Mouse (Mus musculus) embryo, embryonic 11 days (tissue): ENCODE data around the gene Gmnn.
A peak's percentile ranks its signal among the peaks of the same experiment; 100 is the strongest.
"Not testable (repeated sequence)": the region's sequence is repeated elsewhere in the genome, so short reads cannot be mapped to it uniquely, and the experiment has no call there.

Source experiments
- DNase-seq: peaks from one replicate; pipeline ENCODE4 v3.0.0-alpha.2; 2015

Gene Gmnn

DNA sequence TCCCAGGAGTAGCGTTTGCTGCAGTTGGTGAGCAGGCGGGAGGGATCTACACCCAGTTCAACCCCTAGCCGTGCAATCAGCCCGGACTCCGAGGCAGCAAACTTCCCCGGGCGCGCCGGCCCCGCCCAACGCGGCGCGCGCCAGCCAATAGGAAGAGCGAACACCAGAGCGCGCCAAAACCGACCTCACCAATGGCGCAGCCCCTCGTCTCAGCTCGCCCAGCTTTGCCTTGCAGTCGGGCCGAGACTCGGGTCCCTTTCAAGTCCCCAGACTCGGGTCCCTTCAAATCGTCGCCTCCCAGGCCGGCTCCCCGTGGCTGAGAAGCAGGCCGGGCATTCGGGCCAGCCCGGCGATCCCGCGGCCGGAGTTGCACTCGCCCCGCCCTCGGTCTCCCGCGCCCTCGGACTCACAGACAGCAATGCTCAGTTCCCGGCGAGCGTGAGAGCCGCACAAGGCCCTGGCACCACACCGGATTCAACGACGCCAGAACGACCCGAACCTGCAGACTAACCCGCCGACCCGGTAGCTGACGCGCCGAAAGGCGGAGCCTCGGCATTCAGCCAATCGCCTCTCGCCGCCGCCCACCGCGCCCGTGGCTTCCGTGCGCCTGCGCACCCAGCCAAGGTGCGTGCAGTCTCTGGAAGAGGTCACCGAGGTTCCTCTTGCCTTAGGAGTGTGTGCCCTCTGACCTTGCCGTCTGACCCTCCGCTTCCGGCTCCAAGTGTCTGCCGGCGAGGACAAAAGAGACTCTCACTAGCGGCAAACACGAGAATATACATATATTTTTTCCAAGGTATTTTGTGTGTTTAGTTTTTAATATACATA lies at the start of gene Gmnn:
Gmnn (minus strand) TSS at position 521 of the 825 bp plus-strand sequence.
- DNase-seq: peak; percentile 95

DNA sequence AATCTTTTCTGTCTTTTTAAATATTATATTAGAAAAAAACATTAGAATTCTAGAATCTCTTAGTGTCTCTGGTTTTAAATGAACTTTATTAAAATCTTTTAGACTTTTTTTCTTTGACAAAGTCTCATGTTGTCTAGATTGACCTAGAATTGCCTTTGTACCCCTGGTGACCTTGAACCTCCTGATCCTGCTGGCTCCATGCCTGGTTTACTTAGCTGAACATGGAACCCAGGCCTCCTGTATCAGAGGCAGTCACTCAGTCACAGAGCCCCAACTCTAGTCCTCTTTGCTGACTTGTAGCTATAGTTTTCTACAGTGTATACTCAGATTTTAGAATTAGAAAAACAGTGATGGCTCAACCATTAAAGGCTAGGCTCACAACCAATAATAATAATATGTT lies 44.4 kb upstream of the Gmnn start:
- DNase-seq: no peak

DNA sequence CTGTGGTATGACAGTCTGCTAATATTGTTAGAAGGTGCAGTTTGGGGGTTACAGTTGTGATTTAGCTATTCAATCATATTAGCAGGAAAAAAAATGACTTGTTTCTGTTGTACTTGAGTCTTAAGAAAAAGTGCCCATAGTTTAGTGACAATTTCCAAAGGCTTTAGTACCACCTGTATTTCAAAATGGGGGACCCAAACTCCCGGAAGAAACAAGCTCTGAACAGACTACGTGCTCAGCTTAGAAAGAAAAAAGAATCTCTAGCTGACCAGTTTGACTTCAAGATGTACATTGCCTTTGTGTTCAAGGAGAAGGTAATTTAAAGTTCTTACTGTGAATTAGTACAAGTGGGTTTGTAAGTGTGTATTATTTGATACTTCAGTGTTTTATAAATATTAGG lies 41.5 kb upstream of the Gmnn start:
- DNase-seq: no peak

DNA sequence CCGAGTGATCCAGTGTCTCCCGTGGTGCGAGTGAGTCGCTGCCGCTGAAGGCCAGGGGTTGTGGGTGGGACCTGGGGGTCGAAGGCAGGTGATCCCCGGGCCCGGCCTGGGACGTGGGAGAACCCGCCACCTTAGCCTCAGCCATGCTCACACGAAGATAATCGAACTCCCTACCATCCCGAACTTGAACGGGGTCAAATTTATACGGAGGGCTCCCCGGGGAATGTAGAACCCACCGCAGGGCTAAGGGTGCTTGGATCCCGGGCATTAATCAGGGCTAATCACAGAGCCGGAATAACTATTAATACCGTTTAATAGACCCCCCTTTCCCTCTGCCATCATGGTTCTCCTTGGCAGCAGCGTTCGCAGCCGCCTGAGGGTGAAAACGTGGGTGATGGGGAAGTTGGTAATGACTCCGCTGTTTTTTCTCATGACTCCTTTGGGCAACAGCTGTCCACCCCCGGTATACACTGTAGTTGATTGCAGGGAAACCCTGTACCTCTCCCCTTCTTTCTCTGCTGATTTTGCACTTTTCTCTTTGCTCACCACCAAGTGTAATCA lies 40.5 kb upstream of the Gmnn start:
- peak; percentile 42 for DNase-seq

DNA sequence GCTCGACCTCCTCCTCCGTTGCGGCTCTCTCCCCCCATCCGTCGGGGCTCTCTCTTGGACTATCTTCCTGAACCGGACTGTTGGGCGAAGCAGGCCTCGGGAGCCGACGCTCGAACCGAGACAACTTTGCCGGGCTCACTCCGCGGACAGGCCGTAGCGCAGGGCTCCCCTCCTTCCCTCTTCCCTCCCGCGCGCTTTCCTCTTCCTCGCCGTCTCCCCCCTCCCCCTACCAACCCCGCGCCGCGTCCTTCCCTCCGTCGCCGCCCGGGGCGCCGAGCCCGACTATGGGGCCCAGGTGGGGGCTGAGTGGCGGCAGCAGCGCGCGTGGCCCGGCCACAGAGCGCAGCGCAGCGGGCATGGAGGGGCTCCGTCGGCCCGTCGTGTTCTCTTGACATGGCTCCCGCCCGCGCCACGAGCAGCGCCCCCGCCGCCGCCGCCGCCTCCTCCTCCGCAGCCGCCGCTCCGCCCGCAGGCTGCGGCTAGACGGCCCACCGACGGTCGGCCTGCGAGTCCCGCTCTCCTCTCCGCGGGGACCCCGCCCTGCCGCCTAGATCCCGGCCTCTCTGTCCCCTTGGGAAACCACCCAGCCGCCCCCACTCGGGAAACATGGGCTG lies 39.7 kb upstream of the Gmnn start, which contains the start of gene BC005537:
BC005537 (plus strand) TSS at position 350 of the 614 bp plus-strand sequence.
- peak; percentile 76 for DNase-seq

DNA sequence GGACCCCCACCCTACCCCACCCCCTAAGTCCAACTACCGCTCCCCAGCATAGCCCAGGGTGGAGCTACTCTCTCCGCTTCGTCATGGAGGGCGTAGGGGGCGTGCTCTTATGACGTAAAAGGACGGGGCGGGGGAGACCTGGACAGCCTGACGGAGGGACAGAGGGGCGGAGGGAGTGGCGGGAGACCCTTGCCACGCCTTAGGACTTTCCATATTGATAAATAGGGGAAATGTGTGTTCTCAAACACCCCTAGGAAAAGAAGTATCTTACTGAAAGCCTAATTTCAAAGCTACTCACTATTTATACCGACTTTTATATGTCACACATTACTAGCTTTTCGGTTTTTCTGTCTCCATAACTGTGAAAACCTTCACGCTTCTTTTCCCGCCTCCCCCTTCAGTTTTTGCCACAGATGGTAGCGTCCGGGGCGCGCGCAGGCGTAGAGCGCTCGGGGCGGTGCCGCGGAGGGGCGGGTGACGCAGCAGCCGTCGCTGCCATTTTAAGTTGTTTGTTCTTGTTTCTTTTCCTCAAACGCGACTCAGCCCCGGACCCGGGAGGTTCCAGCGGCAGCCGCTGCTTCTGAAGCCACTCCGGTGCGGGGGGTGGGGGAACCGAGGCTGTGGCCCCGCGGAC lies 39.1 kb upstream of the Gmnn start:
- DNase-seq: peak; percentile 98

DNA sequence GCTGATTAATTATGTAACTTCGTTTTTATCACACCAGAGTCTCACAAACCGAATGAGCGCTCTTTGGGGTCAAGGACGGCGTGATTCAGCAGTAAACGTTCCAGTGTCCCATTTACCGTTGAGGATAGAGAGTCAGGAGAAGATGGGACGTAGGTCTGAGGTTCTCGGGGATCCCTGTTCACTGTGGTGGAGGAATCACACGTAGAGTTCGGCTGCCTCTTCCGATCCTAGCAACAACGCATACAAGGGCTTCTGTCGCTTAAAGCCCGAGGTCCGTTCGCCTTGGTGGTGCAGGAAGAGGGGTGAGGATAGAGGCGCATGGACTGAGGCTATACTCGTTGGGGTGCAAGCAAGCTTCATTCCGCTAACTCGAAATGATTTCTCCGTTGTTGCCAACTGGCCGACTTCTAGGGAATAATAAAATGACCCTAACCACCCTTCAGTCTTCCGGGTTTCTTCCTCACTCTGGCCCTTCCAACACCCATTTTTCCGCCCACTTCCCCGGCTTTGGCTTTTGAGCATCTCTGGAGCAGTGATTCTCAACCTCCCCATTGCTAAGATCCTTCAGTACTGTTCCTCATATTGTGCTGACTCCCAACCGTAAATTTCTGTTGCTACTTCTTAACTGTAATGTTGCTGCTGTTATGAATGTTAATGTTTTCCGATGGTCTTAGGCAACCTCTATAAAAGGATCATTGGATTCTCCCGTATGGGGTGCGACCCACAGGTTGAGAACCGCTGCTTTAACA lies 38.4 kb upstream of the Gmnn start:
- peak; percentile 54 for DNase-seq

DNA sequence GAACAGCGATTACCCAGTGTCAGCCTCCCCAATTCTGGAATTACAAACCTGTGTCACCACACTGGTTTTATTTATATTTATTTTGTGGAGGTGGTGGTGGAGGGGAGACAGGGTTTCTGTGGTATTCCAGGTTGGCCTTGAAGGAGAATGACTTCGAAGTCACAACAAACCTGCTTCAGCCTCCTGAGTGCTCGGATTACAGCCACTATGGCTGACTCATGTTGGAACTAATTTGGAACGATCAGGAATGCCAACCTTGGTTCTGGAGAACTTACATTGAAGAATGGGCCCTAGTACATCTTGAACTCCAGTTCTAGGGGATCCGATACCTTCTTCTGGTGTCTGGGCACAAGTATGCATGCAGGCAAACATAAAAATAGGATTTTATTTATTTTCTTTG lies 37.7 kb upstream of the Gmnn start:
- DNase-seq: no peak

DNA sequence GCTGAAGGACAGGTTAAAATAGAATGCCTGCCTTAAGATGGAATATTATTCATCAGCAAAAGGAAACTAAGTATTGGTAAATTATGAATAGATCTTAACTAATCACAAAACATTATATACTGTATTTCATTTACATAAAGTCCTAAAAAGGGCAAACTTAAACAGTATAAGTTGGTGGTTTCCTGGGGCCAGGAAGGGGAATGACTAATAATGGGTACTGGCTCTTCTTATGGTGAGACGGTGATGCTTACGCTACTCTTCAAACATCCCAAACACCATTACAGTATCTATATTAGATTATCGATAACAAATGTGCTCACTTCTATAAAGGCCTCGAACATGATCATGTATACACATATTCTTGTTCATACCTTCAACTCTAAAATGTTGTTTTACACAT lies 37.0 kb upstream of the Gmnn start:
- no peak for DNase-seq

DNA sequence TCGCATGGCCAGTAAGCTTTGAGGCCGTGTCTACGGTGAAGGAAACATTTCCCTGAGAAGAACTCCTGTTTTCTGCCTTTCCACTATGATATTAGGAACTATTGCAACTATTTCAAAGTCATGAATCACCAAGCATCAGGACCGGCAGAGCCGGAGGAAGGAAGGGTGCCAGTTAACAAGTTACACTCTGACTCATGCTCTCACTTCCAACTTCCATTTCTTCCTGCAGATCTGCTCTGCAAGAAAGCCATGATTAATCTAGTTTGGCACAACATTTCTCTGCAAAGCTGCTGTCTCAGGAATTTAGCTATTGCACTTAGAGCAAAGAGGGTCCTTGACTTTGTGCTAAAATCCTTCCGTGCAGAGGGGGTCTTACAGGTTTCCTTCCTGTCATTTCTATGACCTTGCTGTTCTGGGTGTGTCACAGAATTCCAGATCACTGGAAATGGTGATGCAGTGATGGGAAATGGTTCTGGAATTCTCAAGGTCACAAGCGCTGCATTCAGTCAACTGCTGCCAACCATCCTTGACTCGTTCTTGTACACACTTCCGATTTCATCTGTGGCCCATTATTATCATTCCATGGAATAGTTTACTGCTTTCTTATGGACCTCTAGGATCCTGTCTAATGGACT lies 30.8 kb upstream of the Gmnn start:
- no peak for DNase-seq

DNA sequence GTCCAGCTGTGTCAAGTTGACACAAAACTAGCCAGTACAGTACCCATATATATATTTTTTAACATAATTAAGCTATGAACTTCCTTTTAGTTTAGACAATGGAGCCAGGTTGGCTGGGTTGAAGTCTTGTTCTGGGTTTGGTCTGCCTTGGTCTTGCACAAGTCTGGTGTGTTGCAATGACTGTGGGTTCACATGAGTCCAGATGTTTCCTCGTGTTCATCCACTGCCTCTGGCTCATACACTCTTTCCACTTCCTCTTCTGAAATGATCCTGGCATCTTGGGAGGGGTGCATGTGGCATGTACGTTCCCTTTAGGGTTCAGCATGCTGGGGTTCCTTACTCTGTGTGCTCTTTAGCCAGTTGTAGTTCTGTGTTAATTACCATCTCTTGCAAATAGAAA lies 29.6 kb upstream of the Gmnn start:
- DNase-seq: no peak

DNA sequence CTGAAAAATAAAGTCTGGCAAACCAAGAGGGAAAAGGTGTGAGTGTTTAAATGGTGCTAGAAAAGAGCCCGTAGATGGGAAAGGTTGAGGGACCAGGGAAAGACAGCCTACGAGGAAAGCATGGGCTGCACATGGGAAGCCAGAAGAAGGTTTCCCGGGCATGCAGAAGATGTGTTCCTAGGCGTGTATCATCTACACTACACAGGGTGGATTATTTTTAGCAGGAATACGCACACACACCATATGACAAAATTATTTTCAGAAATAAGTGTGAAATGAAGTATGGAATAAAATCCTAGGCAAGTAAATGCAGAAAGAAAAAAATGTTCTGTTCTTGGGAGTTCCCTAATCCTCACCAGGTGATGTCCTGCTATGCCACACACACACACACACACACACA lies 25.8 kb upstream of the Gmnn start:
- DNase-seq: no peak

DNA sequence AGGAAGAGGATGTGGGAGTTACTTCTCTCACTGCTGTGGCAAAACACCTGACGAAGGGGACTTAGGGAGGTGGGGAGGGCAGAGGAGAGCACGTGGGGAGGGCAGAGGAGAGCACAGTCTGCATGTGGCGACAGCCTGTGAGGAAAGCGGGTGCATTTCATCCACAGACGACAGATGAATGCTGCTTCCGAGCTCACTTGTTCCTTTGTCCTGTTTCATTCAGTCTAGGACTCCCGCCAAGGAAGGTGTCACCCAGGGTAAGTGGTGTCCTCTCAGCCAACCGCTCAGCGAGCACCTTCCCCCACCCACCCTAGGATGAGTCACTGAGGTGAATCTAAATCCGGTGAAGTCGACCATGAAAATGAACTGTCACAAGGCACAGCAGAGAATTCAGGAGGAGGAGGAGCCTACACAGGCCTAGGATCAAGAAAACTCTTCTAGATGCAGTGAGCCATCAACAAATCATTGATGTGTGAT lies 24.3 kb upstream of the Gmnn start:
- no peak for DNase-seq

DNA sequence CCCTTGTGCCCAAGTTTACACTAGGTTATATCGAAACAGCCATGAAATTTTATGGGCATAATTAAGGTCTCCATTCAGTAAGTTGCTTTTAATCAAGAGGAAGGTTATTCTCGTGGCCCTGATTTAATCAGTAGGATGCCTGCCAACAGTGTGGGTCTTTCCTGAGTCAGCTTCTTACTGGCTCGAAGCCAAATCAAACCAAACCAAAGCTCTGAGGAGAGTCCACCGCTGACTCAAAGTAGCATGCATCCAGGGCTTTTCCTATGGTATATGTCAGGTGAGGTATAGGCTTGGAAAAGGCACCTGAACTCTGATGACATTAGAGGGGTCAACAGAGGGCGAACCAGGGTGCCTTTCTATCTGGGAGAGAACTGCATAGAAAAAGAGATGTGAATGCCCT lies 20.2 kb upstream of the Gmnn start:
- DNase-seq: no peak

DNA sequence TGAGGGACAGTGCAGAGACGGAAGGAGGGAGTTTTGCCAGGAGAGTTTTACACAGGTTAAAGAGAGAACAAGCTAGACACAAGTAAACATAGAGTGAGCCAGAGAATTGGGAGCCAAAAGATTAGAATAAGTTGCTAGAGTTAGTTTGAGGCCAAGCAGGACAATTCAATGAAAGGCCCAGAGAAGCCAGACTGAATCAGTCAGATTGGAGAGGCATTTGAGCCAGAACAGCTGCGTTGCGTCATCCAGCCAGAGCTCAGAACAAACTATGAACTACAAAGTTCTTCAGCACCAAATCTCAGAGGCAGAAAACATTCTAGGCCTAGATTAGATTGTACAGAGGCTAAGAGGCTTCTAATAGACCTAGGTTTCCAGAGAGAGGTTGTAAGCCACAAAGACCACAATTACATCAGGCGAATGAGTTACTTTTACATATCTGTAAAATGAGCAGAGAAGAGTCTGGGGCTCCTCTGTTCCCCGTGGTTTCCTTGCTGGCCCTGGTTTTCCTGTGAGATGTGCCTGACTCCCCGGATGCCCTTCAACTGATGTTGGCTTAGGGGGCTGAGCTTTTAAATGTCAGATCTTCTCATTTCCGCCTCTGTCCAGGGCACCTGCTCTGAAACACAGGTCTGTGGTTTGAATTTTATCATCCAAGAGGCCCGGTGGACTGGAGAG lies 17.1 kb upstream of the Gmnn start:
- DNase-seq: no peak

DNA sequence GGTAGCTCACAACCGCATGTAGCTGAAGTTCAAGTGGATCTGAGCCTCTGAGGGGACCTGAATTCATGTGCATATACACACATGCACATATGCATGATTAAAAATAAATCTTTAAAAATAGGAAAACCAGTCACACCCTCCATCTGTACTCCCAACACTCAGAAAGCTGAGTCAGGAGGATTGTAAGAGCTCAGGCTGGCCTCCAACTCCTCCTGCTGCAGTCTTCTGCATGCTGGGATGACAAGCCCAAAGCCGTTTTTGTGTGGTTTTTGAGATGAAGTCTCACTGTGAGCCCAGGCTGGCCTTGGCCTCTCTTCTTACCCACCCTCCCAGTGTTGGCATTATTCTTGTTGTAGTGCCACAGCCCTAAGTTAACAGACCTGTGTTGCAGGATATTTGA lies 16.3 kb upstream of the Gmnn start:
- DNase-seq: no peak

DNA sequence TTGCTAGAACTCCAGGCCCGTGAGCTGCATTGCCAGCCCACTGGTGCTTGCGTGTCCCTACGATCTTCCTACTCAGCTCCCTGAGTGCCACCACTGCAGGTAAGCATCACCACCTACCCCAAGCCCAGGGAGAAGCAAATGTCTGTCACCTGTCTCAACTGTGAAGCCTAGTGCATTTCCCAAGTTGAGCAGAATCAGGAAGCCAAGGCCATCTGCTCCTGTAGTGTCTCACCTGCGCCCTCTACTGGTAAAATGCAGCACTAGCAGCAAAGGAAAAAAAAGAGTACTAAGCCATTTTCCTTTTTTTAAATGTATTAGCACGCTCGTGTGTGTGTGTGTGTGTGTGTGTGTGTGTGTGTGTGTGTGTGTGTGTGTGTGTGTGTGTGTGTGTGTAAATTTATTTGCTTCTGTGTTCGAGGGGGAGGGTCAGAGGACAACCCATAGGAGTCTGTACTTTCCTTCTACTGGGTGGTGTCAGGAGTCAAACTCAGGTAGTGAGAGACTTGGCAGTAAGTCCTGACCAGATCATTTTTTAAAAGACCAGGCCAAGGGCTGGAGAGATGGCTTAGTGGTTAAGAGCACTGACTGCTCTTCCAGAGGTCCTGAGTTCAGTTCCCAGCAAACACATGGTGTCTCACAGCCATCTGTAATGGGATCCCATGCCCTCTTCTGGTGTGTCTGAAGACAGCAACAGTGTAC lies 14.6 kb upstream of the Gmnn start:
- DNase-seq: peak; percentile 84

DNA sequence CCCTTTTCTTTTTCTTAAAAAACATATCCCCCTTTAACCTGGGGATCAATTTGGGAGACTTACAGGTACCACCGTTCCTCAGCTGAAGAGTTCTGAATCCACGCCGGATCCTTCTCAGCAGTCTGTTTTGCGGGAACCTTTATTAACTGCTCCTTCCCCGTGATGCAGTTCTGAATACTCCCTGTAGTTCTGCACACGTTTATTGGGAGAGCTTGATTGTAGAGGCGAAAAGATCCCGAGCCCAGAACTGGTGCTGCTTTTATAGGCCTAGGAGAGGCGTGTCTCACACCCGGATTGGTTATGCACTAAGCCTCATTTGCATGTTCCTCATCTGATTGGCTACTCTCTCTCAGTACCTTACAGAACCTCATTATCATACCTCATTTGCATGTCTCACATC lies 9.8 kb upstream of the Gmnn start:
- DNase-seq: not testable (repeated sequence)

DNA sequence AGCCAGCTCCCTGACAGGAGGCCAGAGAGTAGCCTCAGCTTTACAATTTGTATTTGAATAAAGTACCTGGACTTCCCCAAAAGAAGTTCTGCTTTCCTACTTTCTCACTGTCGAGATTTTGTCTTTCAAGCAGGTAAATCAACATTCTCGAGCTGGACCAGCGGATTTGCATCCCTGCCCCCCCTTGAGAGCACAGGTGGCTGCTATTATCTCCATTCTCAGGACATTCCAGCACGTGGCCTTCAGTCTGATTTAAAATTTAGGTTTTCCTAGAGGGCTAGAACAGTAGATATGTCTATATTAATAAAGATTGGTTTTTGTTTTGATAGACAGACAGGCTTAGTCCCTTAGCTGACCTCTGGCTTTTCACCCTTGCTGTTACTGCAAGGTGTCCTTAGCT lies 6.1 kb upstream of the Gmnn start:
- not testable (repeated sequence) for DNase-seq

DNA sequence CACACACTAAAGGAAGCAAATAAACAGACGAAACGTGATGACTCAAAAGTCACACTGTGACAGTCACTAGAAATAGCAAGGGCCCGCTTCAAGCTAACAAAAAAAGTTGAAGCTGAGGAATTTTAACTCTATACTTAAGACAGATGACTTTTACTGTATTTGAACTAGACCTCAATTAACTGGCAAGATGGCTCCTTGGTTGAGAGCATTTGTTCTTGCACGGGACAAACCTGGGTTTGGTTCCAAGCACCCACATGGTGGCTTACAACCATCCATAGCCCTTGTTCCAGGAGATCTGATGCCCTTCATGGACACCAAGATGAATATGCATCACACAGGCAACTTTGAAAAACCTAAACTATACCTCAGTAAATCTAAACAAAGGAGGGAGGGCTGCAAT lies 531 bp upstream of the Gmnn start:
- no peak for DNase-seq

DNA sequence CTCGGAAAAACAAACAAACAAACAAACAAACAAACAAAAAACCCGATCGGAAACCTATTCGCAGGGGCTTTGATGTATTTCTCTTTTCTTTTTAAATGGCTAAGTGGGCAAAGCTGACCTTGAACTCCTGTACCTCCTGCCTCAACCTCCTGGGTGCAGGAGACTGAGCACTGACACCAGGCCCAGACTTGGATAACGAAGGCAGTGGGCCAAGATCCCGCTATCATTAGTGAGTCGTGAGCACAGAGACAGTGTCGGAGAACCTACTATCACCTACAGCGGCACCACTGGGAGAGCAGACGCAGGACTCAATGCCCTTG lies 680 bp downstream of the Gmnn start:
- DNase-seq: no peak
